In genomic region chr19:56998331-56998730, GRCm38 (mm10) we compare ENCODE assay signal across 13 mouse cellular contexts. TPM values are rescaled to one million over a fixed set of nuclear protein-coding genes. Genes with fewer than 3 reads are reported as not detected.
DNase-seq lines count a peak whose midpoint lies in the region; ATAC-seq lines count a peak whose summit lies in the region.
"Had no signal": no experiment of that assay in that cellular context is flagged by ENCODE, and none has a peak within 500 bp of the region (broad histone marks: within the 10 kb centered on the region; RNA-seq: fewer than 3 reads in every experiment).

No protein-coding gene starts in this region.

- H3K4me3 ChIP-seq in midbrain, embryonic 16.5 days (ENCODE audit: low read depth, low read length): no peak overlapping the region
- H3K4me3 ChIP-seq in midbrain, embryonic 15.5 days: no peak overlapping the region
- H3K4me3 ChIP-seq: heart, embryonic 12.5 days had no signal

- H3K4me2 ChIP-seq in midbrain, embryonic 16.5 days (ENCODE audit: low read length): no peak overlapping the region
- no peak overlapping the region for H3K4me2 ChIP-seq in midbrain, embryonic 15.5 days

- H3K27ac ChIP-seq in midbrain, embryonic 16.5 days (ENCODE audit: low read length): 0 out of 2 replicates have a peak overlapping the region, but pooled peaks have one; percentile 15
- H3K27ac ChIP-seq in midbrain, embryonic 15.5 days: no peak overlapping the region

- no peak overlapping the region for H3K9ac ChIP-seq in midbrain, embryonic 16.5 days (ENCODE audit: low read depth, low read length)
- no peak overlapping the region for H3K9ac ChIP-seq in midbrain, embryonic 15.5 days
- H3K9ac ChIP-seq: heart, embryonic 12.5 days had no signal

- WGBS in midbrain, embryonic 16.5 days: 86% methylated on average over 4 of the region's 4 CpGs
- 89% methylated on average over 4 of the region's 4 CpGs for WGBS in midbrain, embryonic 15.5 days

- no peaks in the 10 kb centered on the region for H3K9me3 ChIP-seq in midbrain, embryonic 16.5 days (replicated peaks; ENCODE audit: control insufficient read depth, low read length, poor library complexity, severe bottlenecking)
- no peaks in the 10 kb centered on the region for H3K9me3 ChIP-seq in midbrain, embryonic 15.5 days
- H3K9me3 ChIP-seq: G1E; heart, embryonic 12.5 days had no signal

- DNase-seq in cerebellum, adult 9-10 months: peak; percentile 19
- DNase-seq in cerebellum, adult 11-12 months: no peak
- DNase-seq in kidney, postnatal 25 days: peak; percentile 70 to 84
- DNase-seq in ovary, postnatal 10 days (ENCODE audit: low spot score): no peak
- no peak for DNase-seq in cerebellum, adult 8-10 months
- DNase-seq in natural killer cell, adult 2 months (ENCODE audit: low spot score in 2 of 2): no peak
- DNase-seq: embryo, embryonic 11 days; lung, postnatal 36 days; thymus, adult 18-20 months had no signal

- H3K36me3 ChIP-seq in midbrain, embryonic 16.5 days (ENCODE audit: control insufficient read depth, insufficient read depth, low read length): no peaks in the 10 kb centered on the region
- H3K36me3 ChIP-seq in midbrain, embryonic 15.5 days (replicated peaks): no peaks in the 10 kb centered on the region
- H3K36me3 ChIP-seq: G1E; heart, embryonic 12.5 days had no signal

- H3K27me3 ChIP-seq in midbrain, embryonic 16.5 days (ENCODE audit: control insufficient read depth, insufficient read depth, low read depth, low read length): no peaks in the 10 kb centered on the region
- H3K27me3 ChIP-seq in midbrain, embryonic 15.5 days (replicated peaks): no peaks in the 10 kb centered on the region
- H3K27me3 ChIP-seq: heart, embryonic 12.5 days had no signal

- peaks cover 8% of the 10 kb centered on the region for H3K4me1 ChIP-seq in midbrain, embryonic 16.5 days (ENCODE audit: control insufficient read depth, insufficient read depth, low read length)
- peaks cover 11% of the 10 kb centered on the region; the same call in 1 of the 2 replicates for H3K4me1 ChIP-seq in midbrain, embryonic 15.5 days

- no peak for ATAC-seq in midbrain, embryonic 16.5 days
- no peak for ATAC-seq in midbrain, embryonic 15.5 days (replicated peaks)

RNA-seq across cellular contexts. Expression of gene Afap1l2, which starts 9.7 kb away (rescaled TPM):
- polyA plus RNA-seq in midbrain, embryonic 16.5 days (2015; fragmentation: Nextera tagmentation; extraction: Ambion mirVana): 9.5 and 11.7 TPM in 2 replicates
- polyA plus RNA-seq in midbrain, embryonic 15.5 days (2015; fragmentation: Nextera tagmentation; extraction: Ambion mirVana): 9.6 and 11.0 TPM in 2 replicates
- polyA plus RNA-seq: G1E had no signal

Comparison
In these comparisons a context has a peak if more than half of its experiments do, and no peak if none do; other contexts are left out.
1. DNase-seq: peak in cerebellum, adult 9-10 months (single experiment) and kidney, postnatal 25 days (2 of 2); none in cerebellum, adult 11-12 months (single experiment), ovary, postnatal 10 days (single experiment), cerebellum, adult 8-10 months (single experiment) and natural killer cell, adult 2 months (0 of 2).